Mouse (Mus musculus) spleen, postnatal 10 days (tissue): ENCODE data around the gene Clec2i.
A peak's percentile ranks its signal among the peaks of the same experiment; 100 is the strongest.
"Not testable (repeated sequence)": the region's sequence is repeated elsewhere in the genome, so short reads cannot be mapped to it uniquely, and the experiment has no call there.

Experiments
- DNase-seq, 2 experiments: peaks; one replicate each; pipeline ENCODE4 v3.0.0; 2021 to 2022; ENCODE audit warnings: low spot score in 2 of 2

Clec2i gene

DNA sequence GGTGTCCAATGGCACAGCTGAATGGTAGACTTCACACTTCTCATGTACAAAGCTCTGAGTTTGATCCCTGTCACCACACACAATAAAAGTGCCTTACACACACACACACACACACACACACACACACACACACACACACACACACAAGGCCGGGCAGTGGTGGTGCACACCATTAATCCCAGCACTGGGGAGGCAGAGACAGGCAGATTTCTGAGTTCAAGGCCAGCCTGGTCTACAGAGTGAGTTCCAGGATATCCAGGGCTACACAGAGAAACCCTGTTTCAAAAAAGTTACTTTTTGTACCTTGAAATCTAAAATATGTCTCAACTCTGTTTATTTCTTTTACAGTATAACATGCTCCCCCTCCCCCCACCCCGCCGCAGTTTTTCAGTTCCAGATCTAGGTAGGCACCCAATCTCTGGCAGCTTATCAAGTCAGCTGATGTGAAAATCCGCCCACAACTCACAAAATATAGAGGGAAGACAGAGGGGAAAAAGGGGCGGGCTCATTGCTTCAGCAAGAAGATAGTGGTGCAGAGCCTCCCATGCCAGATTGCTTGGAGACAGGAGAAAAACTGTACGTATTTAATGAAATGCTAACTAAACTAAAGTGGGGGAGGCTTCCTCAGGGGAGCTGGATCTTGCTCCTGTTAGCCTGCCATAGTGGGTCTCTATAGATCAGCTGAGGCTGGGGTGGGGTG lies at the start of gene Clec2i:
TSS of gene Clec2i (plus strand) at position 498 of the 700 bp plus-strand sequence.
- peak; percentile 11 to 65 for DNase-seq

- DNase-seq = peak; percentile 79 to 86
Observed at GRCm38 (mm10) chr6:128838342-128839265, 48.8 kb upstream of the Clec2i start.

- DNase-seq = peak; percentile 82 to 91
Observed at GRCm38 (mm10) chr6:128839266-128839771, 48.1 kb upstream of the Clec2i start.

DNA sequence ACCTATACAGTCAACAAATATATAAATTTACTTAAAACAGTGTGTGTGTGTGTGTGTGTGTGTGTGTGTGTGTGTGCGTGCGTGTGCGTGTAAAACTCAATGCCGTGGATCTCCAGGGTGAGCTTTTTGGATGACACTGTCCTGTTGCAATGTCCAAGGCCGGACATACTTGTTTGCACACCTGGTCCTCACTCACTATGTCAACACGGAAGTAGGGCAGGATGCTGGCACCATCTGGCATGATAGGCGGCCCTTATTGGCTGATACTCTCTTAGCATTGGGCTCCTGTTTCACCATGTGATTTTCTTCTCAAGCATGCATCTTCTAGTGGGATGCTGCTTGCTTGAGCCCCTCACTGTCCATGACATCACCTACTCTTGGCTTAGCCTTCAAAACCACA lies 47.5 kb upstream of the Clec2i start:
- DNase-seq = no peak

GRCm38 (mm10) chr6:128840669-128841068 lies 46.7 kb upstream of the Clec2i start:
- DNase-seq = not testable (repeated sequence)

GRCm38 (mm10) chr6:128841327-128842089 lies 45.9 kb upstream of the Clec2i start:
- no peak for DNase-seq

DNA sequence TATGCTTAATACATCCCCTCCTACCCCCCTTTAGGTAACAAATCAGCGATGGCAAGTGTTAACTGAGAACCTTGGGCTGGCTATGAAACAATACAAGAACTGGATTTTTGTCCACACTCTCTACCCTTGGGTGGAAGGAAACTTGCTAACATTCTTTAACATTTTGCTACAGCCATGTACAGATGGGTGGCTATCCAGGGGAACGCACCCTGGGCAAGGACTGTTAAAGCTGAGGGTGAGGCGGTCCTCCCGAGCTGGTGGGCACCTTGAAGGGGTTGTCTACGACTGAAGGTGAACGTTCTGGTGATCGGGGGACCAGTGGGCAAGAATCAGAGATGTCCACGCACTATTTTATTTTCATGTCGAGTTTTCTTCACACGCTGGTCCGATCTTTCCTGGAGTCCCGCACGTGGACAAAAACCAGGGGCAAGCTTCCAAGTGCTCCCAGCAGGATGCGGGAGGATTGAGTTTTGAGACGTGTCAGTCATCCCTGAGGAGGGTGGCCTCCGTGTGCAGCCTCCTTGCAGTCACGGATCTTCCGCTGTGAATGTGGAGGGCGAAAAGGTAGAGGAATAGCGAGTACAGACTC lies 44.9 kb upstream of the Clec2i start:
- peak in 1 of 2 experiments; percentile 47 for DNase-seq

GRCm38 (mm10) chr6:128842945-128843478 lies 44.4 kb upstream of the Clec2i start:
- DNase-seq = peak; percentile 82 to 84

DNA sequence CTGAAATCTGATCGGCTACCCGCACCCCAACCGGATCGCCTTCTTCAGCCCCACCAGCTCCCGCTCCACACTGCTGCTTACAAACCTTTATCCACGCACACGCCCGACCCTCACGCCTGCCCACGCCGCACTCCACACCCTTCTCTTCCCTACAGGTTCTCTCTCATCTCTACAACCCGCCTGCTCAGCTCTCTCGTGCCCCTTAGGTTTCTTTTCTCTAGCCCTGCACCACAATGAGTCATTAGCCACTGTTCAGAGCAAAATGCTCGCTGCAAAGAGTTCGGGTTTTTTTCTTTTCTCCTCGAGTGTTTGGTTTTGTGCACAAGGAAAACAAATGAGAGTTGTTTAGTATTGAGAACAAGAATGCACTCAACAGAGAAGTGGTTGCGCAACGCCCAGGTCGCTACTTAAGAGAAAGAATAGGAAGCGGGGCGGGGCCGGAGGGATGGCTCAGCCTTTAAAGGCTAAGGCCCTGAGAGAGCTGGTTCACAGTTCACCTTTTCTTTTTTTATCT lies 43.9 kb upstream of the Clec2i start:
- DNase-seq = peak; percentile 47 to 80

DNA sequence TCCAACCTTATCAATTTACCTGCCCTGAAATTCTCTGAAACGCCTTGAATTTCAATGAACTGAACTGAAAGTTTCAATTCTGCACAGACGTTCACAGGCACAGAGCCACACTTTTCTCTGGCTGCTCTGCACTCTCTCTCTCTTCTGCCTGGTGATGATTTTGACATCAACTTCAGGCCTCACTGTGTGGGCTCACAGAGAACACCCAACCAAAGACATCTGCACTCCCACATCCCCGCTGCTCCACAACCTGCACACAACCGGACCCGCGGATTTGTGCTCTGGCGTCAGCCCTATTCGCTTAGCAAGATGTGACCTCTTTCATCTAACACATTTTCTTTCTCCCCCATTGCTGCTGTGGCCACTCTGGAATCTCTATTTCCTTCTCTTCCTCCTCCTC lies 43.3 kb upstream of the Clec2i start:
- DNase-seq = no peak

GRCm38 (mm10) chr6:128844586-128845080 lies 42.8 kb upstream of the Clec2i start:
- no peak for DNase-seq

- DNase-seq = peak; percentile 81 to 90
Observed at GRCm38 (mm10) chr6:128845319-128845979, 41.9 kb upstream of the Clec2i start.

DNA sequence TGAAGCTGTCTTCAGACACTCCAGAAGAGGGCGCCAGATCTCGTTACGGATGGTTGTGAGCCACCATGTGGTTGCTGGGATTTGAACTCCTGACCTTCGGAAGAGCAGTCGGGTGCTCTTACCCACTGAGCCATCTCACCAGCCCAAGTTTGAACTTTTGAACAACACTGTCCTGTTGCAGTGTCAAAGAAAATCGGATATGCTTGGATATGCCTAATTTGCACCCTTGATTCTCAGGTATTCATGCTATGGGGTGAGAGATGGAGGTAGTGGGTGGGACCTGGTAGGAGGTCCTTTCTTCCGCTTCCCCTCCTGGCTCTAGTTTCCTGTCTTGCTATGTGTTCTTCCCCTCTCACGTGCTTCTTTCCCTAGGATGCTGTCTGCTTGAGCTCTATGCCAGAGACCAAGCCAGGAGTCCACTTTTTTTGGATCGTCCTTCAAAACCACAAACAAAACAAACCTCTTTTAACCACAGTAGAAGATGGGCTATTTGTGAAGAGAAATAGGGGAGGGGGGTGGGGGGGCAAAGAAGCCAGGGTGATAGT lies 41.3 kb upstream of the Clec2i start:
- DNase-seq = no peak

GRCm38 (mm10) chr6:128847401-128847800 lies 40.0 kb upstream of the Clec2i start:
- no peak for DNase-seq

DNA sequence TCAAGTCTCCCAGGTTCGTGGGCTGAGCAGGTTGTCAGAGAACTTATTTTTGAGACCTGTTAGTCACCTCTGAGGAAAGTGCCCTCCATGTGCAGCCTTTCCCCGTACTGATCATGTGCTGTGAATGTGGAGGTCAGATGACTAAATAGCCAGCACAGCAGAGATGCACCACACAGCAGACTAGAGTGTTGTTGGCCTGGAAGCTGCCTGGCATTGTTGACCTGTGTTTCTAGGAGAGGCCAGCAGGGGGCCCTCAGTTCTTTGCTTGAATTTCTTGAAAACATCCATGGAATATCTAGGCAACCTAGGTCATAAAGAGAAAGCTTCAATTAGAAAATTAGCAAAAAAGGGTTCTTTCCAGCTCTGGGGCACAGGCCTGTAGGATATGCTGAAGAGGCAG lies 37.5 kb upstream of the Clec2i start:
- peak in 1 of 2 experiments; percentile 58 for DNase-seq

DNA sequence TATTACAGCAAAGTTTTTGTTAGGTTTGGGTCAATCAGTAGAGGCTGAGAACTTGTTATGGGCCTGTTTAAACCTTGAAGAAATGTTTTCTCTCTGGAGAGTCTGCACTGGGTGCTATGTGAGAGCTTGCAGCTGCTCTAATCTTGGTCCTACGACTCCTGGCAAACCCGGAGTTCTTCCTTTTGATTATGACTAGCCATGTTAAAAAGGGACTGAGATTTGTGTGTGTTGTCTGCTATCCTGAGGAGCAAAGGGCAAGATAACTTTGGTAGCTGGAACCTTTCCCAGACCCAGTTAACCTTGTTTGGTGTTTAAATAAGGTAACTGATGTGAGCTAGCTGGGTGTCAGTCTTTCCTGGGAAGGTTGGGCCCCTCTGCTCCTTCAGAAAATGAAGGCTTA lies 36.7 kb upstream of the Clec2i start:
- no peak for DNase-seq

DNA sequence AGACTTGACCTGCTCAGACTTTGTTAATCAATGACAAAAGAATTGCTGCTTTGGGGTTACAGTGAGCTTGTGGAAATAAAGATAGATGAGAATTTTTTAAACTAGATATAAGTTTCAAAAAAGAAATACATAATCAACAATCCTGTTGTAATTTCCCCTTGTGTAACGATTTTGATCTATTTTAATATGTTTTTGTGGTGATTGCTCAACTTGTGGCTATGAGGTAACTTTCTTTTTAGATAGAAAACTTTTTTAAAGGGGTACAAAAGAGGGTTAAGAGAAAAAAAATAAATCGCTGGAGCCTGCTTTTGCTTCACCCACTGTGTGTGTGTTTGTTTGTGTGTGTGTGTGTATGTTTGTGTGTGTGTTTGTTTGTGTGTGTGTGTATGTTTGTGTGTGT lies 36.2 kb upstream of the Clec2i start:
- no peak for DNase-seq

- DNase-seq = no peak
Observed at GRCm38 (mm10) chr6:128852766-128853165, 34.6 kb upstream of the Clec2i start.

DNA sequence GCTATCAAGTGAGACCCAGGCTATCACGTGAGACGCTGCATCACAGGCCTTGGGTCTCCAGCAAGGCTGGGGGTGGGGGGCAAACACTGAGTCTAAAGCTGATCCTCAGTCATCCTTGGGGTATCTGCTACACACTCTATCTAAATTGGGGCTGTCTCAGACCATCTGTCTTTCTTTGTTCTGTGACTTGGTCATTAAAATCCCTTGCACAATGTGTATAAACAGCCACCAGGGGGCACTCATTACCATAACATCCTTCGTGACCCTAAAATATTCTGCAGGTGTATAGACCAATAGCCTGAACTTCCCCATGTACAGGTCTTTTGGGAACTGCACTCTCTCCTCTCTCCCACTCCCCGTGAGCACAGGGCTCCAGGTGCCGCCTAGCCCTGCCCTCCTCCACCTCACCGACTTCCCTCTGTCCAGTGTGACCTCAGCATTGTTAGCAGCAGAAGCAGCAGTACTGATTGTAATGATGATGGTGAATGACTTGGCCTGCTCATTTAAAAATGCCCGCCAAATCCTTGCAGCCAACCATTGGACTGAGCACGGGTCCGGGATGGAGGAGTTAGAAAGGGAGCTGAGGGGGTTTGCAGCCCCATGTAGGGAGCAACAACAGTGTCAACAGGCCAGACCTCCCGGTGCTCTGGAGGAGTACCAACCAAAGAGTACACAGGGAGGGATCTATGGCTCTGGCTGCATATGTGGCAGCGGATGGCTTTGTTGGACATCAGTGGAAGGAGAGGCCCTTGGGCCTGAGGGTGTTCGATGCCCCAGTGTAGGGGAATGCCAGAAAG lies 33.2 kb upstream of the Clec2i start:
- DNase-seq = peak in 1 of 2 experiments; percentile 81
